Mouse (Mus musculus): ENCODE measurements around the gene Hist1h4i.
"Not testable (repeated sequence)": the region's sequence is repeated elsewhere in the genome, so short reads cannot be mapped to it uniquely, and the experiment has no call there.

DNA sequence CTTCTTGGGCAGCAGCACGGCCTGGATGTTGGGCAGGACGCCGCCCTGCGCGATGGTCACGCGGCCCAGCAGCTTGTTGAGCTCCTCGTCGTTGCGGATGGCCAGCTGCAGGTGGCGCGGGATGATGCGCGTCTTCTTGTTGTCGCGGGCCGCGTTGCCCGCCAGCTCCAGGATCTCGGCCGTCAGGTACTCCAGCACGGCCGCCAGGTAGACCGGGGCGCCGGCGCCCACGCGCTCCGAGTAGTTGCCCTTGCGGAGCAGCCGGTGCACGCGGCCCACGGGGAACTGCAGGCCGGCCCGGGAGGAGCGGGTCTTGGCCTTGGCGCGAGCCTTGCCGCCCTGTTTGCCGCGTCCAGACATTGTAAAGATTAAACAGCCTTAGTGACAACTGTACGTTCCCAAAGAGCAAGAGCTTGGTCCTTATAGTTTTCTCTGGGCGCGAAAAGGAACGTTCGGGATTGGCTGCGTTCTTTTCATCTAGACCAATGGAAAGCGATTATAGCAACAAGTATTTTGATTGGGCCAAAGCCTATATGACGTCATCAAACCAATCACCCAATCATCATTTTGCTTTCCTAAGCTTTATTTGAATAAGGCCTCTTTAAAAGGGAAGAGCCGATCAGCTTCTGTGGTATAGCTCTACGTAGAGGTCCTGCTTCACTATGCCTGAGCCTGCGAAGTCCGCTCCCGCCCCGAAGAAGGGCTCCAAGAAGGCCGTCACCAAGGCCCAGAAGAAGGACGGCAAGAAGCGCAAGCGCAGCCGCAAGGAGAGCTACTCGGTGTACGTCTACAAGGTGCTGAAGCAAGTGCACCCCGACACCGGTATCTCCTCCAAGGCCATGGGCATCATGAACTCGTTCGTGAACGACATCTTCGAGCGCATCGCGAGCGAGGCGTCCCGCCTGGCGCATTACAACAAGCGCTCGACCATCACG, 1.7 kb upstream of the Hist1h4i start, which contains the start of the genes Hist1h2ag and Hist1h2bj:
- not testable (repeated sequence) for TF ChIP-seq TAL1 (conservative IDR thresholded peaks at IDR 0.05; ENCODE audit: low read depth, low read length); CTCF (IDR thresholded peaks at IDR 0.05; ENCODE audit: low read depth, low read length)

All from G1E (cell line).